Mouse (Mus musculus) adipose tissue, adult 10 weeks (tissue): Measurements from ENCODE around the gene Olfr314. TPM values are rescaled to one million over a fixed set of nuclear protein-coding genes. Genes with fewer than 3 reads are reported as not detected.

ENCODE experiments used
- polyA plus RNA-seq: library from polyadenylated mRNA; stranded (reverse); fragments of 350-450 nt; fragmentation: Illumina TruSeq; extraction: RNeasy Lipid Tissue Mini Kit (QIAGEN cat#74804); gene quantifications from one replicate; pipeline ENCODE4 v1.2.3, GENCODE M21; 2014; ENCODE audit warnings: low read depth, low replicate concordance

Gene Olfr314
- polyA plus RNA-seq = not detected

DNA sequence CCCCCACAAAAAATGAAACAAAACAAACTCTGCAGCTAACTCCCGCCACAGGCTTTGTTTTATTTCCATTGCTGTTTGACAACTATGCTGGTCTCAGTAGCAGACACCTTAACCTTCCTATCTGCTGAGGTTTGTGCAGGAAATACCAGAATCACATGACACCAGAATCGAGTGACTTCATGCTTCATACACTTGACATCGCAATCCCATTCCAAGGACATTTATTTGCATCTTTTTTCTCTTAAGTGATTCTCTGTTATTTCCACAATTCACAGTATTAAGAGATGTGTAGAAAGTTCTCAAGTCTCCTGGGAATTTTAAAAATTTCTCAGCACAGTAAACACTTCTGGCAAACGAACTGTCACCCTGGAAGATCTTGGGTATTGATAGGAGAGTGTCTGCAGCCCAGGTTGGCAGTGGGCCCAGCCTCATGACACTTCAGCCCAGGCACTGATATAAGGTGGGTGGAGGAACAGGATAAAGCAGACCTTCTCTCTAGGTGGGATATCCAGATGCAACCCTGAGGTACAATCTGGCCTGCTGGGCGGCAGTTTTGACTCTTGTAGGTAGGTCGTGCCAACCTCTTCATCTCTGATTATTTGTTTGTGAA is at the start of gene Olfr314:
Gene Olfr314 (plus strand): TSS at position 473 of the 610 bp plus-strand sequence.

DNA sequence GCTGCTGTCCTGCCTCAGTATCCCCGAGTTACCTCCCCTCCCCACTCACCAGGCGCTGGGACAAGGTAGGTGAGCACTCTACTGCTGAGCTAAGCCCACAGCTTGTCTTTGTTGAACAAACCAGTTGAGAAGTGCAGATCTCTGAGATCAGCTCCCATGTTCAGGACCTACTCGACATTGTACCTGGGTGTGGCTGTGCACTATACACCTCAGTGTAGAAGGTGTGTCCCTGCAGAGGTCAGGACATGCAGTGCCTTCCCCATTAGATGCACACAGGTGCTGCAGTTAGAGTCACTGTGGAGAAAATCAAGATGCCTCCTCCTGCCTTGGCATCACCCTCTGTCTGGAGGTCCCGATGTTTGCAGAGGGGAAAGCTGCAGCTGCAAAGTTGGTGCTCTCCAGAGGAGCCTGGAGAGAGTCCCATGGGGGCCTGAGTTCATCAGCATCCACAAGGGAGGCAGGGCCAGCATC is 43.9 kb upstream of the Olfr314 start, which contains the start of gene Olfr317:
Gene Olfr317 (minus strand): TSS at position 421 of the 471 bp plus-strand sequence.

DNA sequence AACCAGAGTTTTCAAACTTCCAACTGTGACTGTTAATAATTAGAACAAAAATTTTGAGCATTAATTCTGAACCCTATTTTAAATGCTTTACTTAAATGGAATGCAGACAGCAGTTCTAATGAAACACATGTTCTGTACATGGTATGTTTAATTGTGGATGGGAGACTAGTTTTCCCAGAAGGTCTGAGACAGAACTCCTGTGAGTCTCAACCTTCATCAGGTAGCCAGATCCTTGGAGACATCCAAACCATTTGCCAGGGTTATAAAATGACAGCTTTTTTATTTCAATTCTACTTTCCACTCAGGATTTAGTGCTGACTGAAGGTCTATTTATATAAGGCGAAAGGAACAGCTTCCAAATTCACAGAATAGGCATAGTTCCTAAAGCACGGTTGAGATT is 30.3 kb upstream of the Olfr314 start, which contains the start of gene Olfr316:
Gene Olfr316 (plus strand): TSS at position 301 of the 400 bp plus-strand sequence.

DNA sequence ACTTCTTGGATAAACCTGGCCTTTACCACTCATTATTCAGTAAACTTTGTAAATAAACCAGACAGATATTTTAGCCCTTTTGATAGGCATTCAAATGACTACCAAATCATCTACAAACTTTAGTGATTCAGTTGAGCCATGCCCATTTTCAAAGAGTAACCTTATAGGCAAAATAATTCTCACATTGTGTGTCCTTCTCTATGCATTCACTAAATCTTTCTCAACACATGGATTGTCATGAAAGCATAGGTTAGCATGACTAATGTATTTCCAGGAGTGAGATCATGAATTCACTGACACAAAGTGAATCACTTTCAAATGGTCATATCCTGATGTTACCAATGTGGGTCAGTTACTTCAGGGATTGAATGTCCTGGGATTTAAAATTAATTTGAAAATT is 9.9 kb upstream of the Olfr314 start, which contains the start of gene Olfr315:
Gene Olfr315 (plus strand): TSS at position 301 of the 400 bp plus-strand sequence.

DNA sequence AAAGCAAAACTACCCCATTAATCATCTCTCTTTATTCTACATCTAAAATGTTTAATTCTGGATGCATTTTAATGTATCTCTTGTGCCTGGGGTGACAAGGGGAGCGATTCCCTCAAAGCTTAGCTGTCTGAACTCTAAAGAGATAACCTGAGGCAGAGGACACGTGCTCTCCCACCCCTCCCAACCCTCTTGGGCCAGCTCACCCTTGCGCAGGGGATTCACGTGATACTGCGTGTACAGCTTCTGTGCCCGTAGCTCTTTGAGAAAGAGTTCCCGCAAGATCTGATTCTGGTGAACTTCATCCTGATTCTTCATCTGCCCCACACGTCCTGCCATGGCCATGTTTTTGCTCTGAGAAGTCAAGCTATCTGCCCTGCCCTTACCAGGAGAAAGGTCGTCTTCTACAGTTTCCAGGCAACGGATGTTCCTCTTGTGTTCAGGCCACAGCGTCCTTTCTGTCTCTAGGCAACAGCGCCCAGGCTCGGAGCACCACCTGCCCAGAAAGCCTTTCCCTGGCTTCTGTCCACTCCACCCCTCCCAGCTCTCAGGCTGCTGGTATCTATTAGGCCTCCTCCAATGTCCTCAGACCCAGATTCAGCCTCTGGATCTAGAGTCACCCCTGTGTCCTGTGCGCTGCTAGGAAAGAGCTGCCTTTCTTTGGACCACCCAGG is 18.9 kb downstream of the Olfr314 start, which contains the start of gene Fam183b:
Gene Fam183b (minus strand): TSS at position 403 of the 671 bp plus-strand sequence.

DNA sequence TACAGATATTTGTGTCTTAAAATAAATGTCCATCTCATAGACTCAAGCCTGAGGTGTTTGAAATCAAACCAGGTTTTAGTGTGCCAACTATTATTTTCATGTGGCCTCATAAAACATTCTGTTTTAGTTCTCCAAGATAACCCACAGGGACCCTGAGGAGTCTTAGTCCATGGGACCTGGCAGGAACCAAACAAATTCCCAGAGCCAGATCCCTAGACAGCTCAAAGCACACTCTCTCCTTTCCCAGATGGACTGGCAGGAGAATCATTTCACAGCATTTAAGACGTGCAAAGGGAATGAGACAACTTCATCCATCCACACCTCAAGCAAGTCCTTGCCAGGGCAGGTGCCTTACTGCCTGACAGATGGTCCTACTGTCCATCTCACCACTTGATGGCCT is 31.9 kb downstream of the Olfr314 start, which contains the start of gene Olfr313:
Gene Olfr313 (plus strand): TSS at position 301 of the 400 bp plus-strand sequence.

DNA sequence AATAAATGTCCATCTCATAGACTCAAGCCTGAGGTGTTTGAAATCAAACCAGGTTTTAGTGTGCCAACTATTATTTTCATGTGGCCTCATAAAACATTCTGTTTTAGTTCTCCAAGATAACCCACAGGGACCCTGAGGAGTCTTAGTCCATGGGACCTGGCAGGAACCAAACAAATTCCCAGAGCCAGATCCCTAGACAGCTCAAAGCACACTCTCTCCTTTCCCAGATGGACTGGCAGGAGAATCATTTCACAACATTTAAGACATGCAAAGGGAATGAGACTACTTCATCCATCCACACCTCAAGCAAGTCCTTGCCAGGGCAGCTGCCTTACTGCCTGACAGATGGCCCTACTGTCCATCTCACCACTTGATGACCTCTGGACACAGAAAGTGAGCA is 46.2 kb downstream of the Olfr314 start, which contains the start of gene Olfr312:
Gene Olfr312 (plus strand): TSS at position 301 of the 400 bp plus-strand sequence.

Other genes with a start within 250 kb of the Olfr314 start
- gene Olfr330, start 248.1 kb upstream of the Olfr314 start, polyA plus RNA-seq = not detected
- not detected for gene Olfr329-ps, start 236.5 kb upstream of the Olfr314 start, polyA plus RNA-seq
- gene Olfr328, start 227.3 kb upstream of the Olfr314 start, polyA plus RNA-seq = not detected
- not detected for gene Olfr224, start 212.4 kb upstream of the Olfr314 start, polyA plus RNA-seq
- gene Olfr325, start 205.2 kb upstream of the Olfr314 start, polyA plus RNA-seq = not detected
- not detected for gene Olfr324, start 187.8 kb upstream of the Olfr314 start, polyA plus RNA-seq
- not detected for gene 2210407C18Rik, start 166.9 kb upstream of the Olfr314 start, polyA plus RNA-seq
- gene Olfr323, start 152.5 kb upstream of the Olfr314 start, polyA plus RNA-seq = not detected
- gene Trim58, start 142.5 kb upstream of the Olfr314 start, polyA plus RNA-seq = not detected
- not detected for gene Olfr322, start 124.2 kb upstream of the Olfr314 start, polyA plus RNA-seq
- not detected for gene Olfr320, start 101.9 kb upstream of the Olfr314 start, polyA plus RNA-seq
- not detected for gene Olfr319, start 83.8 kb upstream of the Olfr314 start, polyA plus RNA-seq
- not detected for gene Olfr318, start 58.9 kb upstream of the Olfr314 start, polyA plus RNA-seq
- gene Olfr317, start 43.7 kb upstream of the Olfr314 start, polyA plus RNA-seq = not detected
- gene Olfr316, start 30.2 kb upstream of the Olfr314 start, polyA plus RNA-seq = not detected
- gene Olfr315, start 9.8 kb upstream of the Olfr314 start, polyA plus RNA-seq = not detected
- gene Fam183b, start 19.0 kb downstream of the Olfr314 start, polyA plus RNA-seq = 14.7 TPM
- not detected for gene Olfr313, start 32.0 kb downstream of the Olfr314 start, polyA plus RNA-seq
- gene Olfr312, start 46.3 kb downstream of the Olfr314 start, polyA plus RNA-seq = not detected
- not detected for gene Olfr311, start 56.3 kb downstream of the Olfr314 start, polyA plus RNA-seq
- gene Gm12258, start 64.2 kb downstream of the Olfr314 start, polyA plus RNA-seq = 8.7 TPM
- gene 2810021J22Rik, start 84.3 kb downstream of the Olfr314 start, polyA plus RNA-seq = 8.6 TPM
- 6.2 TPM for gene Zfp39, start 121.3 kb downstream of the Olfr314 start, polyA plus RNA-seq
- gene Btnl10, start 135.0 kb downstream of the Olfr314 start, polyA plus RNA-seq = 0.21 TPM
- gene Rnf187, start 156.0 kb downstream of the Olfr314 start, polyA plus RNA-seq = 80.5 TPM
- 1.9 TPM for gene Hist3h2ba, start 166.0 kb downstream of the Olfr314 start, polyA plus RNA-seq
- 13.9 TPM for gene Hist3h2a, start 171.7 kb downstream of the Olfr314 start, polyA plus RNA-seq
- 2.5 TPM for gene Trim17, start 171.7 kb downstream of the Olfr314 start, polyA plus RNA-seq
- 24.7 TPM for gene Trim11, start 195.1 kb downstream of the Olfr314 start, polyA plus RNA-seq